24 mouse cellular contexts compared by ENCODE assay signal in the genomic region with DNA sequence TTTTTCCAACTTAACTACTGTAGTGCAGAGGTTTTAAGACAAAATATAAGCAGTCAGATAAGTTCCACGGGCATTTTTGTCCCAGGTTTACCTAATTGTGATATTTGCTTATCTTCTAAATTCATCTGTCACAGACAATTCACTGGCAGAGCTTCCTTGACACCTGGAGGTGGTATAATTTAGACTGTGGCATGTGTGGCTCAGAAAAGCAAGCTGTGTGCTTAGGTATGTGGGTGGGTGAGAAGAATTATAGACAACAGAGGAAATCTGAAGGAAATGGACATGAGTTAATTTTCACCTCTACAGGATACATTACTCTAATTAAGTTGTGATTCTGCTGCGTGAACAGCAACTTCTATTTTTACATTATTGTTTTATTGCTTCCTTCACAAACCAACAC.
DNase-seq lines count a peak whose midpoint lies in the region; TF ChIP-seq lines count a peak whose summit lies in the region.
"Had no signal": no experiment of that assay in that cellular context is flagged by ENCODE, and none has a peak within 500 bp of the region (broad histone marks: within the 10 kb centered on the region; RNA-seq: fewer than 3 reads in every experiment).

No protein-coding gene starts in this region.

- H3K27ac ChIP-seq in cerebellum, adult 2 months (ENCODE audit: insufficient read depth, low read length): no peak overlapping the region
- H3K27ac ChIP-seq: embryonic facial prominence, embryonic 13.5 days; forebrain, embryonic 13.5 days; gastrocnemius, adult 2 months; heart, embryonic 15.5 days; hindbrain, embryonic 14.5 days; kidney, postnatal 0 days; limb, embryonic 15.5 days; liver, embryonic 14.5 days; stomach, postnatal 0 days had no signal

- peak; percentile 36 to 74 for DNase-seq in cerebellum, adult 2 months
- DNase-seq in cerebellum, postnatal 4 days (ENCODE audit: low spot score in 2 of 2): no peak
- DNase-seq in layer of hippocampus, adult 11-12 months (ENCODE audit: low spot score): peak; percentile 5
- DNase-seq in layer of hippocampus, postnatal 36 days: no peak
- peak; percentile 46 to 54 for DNase-seq in right cerebral cortex, adult 2 months (ENCODE audit: low spot score in 2 of 2)
- DNase-seq in right cerebral cortex, postnatal 4 days: no peak
- peak; percentile 22 to 46 for DNase-seq in right cerebral cortex, postnatal 36 days (ENCODE audit: low spot score in 2 of 2)
- no peak for DNase-seq in adrenal gland, adult 2 months
- DNase-seq: embryo, embryonic 11 days; gastrocnemius, adult 2 months; heart, postnatal 36 days; kidney, adult 18-20 months; lung, embryonic 14.5 days; lung, postnatal 36 days; midbrain, embryonic 14.5 days had no signal

- no peak for TF ChIP-seq POLR2A in cerebellum, adult 2 months (IDR thresholded peaks at IDR 0.05; ENCODE audit: borderline replicate concordance, insufficient read depth, low read length)

- H3K4me1 ChIP-seq in cerebellum, adult 2 months (ENCODE audit: control insufficient read depth, insufficient read depth, low read length): no peaks in the 10 kb centered on the region
- H3K4me1 ChIP-seq: embryonic facial prominence, embryonic 13.5 days; forebrain, embryonic 13.5 days; heart, embryonic 15.5 days; limb, embryonic 15.5 days had no signal

- no peak overlapping the region for H3K4me3 ChIP-seq in cerebellum, adult 2 months (replicated peaks; ENCODE audit: insufficient read depth, low read depth, low read length)
- H3K4me3 ChIP-seq: embryonic facial prominence, embryonic 13.5 days; erythroblast, embryonic 14.5 days; forebrain, embryonic 13.5 days; gastrocnemius, adult 2 months; heart, embryonic 15.5 days; limb, embryonic 15.5 days had no signal

- WGBS in cerebellum, adult 2 months: 20% methylated on average over 2 of the region's 2 CpGs

- no peaks in the 10 kb centered on the region for H3K27me3 ChIP-seq in cerebellum, adult 2 months (ENCODE audit: control insufficient read depth, insufficient read depth, low read length)
- H3K27me3 ChIP-seq: embryonic facial prominence, embryonic 13.5 days; forebrain, embryonic 13.5 days; heart, embryonic 15.5 days; limb, embryonic 15.5 days had no signal

- TF ChIP-seq CTCF in cerebellum, adult 2 months (IDR thresholded peaks at IDR 0.05; ENCODE audit: borderline replicate concordance, insufficient read depth, low read depth, low read length): no peak

Comparison
In these comparisons a context has a peak if more than half of its experiments do, and no peak if none do; other contexts are left out.
1. DNase-seq: peak in cerebellum, adult 2 months (2 of 2), layer of hippocampus, adult 11-12 months (single experiment), right cerebral cortex, adult 2 months (2 of 2) and right cerebral cortex, postnatal 36 days (2 of 2); none in cerebellum, postnatal 4 days (0 of 2), layer of hippocampus, postnatal 36 days (0 of 2), right cerebral cortex, postnatal 4 days (single experiment) and adrenal gland, adult 2 months (single experiment).